Mouse (Mus musculus) MEL (cell line): Measurements from ENCODE around the gene Reep1.

Source experiments
- CTCF ChIP-seq, 3 experiments: IDR thresholded peaks in 2 of 3; conservative IDR thresholded peaks in 1 of 3; 2 replicates each; pipeline ENCODE4 v1.5.1; 2011 to 2012; ENCODE audit warnings: low read length in 3 of 3, low read depth in 2 of 3, mild to moderate bottlenecking in 2 of 3, improper control_type of control experiment in 1 of 3, inconsistent platforms in 1 of 3, mixed read lengths in 1 of 3, moderate library complexity in 1 of 3; ENCODE audit not compliant: control insufficient read depth in 1 of 3, insufficient read depth in 1 of 3, poor library complexity in 1 of 3, severe bottlenecking in 1 of 3
- ELF1 ChIP-seq: IDR thresholded peaks from 2 replicates; pipeline ENCODE4 v1.6.1; 2014; ENCODE audit warnings: low read depth, mild to moderate bottlenecking, inconsistent platforms, low read length, improper control_type of control experiment, moderate library complexity
- MXI1 ChIP-seq: IDR thresholded peaks from 2 replicates; pipeline ENCODE4 v1.6.1; 2011; ENCODE audit warnings: mild to moderate bottlenecking, low read depth, low read length, improper control_type of control experiment
- POLR2AphosphoS2 ChIP-seq: IDR thresholded peaks from 2 replicates; pipeline ENCODE4 v1.6.1; 2011; ENCODE audit warnings: low read length, improper control_type of control experiment
- SIN3A ChIP-seq: IDR thresholded peaks from 2 replicates; pipeline ENCODE4 v1.6.1; 2012; ENCODE audit warnings: low read length, improper control_type of control experiment, inconsistent platforms
- ZNF384 ChIP-seq: IDR thresholded peaks from 2 replicates; pipeline ENCODE4 v1.6.1; 2012; ENCODE audit warnings: low read depth, mild to moderate bottlenecking, inconsistent platforms, low read length, improper control_type of control experiment

- TF ChIP-seq CTCF (IDR thresholded peaks at IDR 0.05 in 2 of 3, conservative IDR thresholded peaks at IDR 0.05 in 1 of 3; ENCODE audit: control insufficient read depth in 1 of 3, insufficient read depth in 1 of 3, low read depth in 2 of 3, low read length in 3 of 3, poor library complexity in 1 of 3, severe bottlenecking in 1 of 3): no peak
- no peak for TF ChIP-seq ELF1
- TF ChIP-seq POLR2AphosphoS2: no peak
- no peak for TF ChIP-seq MXI1
- no peak for TF ChIP-seq SIN3A
- no peak for TF ChIP-seq ZNF384
These were observed 122.4 kb downstream of the Reep1 start for GRCm38 (mm10) chr6:71829768-71830167.
